Mouse (Mus musculus) ES-Bruce4 (cell line): ENCODE data around the gene Phkg1. TPM values are rescaled to one million over a fixed set of nuclear protein-coding genes. Genes with fewer than 3 reads are reported as not detected.

ENCODE experiments used
- H3K27ac ChIP-seq: 2 replicates; pipeline ENCODE4 v1.5.1; 2012; ENCODE audit warnings: low read length, inconsistent platforms; ENCODE audit not compliant: insufficient read depth
- H3K27me3 ChIP-seq: 2 replicates; pipeline ENCODE4 v1.6.1; 2012; ENCODE audit warnings: mild to moderate bottlenecking, low read length, inconsistent platforms; ENCODE audit not compliant: control insufficient read depth, poor library complexity, insufficient read depth, severe bottlenecking
- H3K36me3 ChIP-seq: 2 replicates; pipeline ENCODE4 v1.6.1; 2012; ENCODE audit warnings: inconsistent platforms, mild to moderate bottlenecking, low read length, moderate library complexity; ENCODE audit not compliant: control insufficient read depth, poor library complexity, insufficient read depth, severe bottlenecking
- H3K4me1 ChIP-seq: one replicate; pipeline ENCODE4 v1.8.1; 2011; ENCODE audit warnings: low read length; ENCODE audit not compliant: control insufficient read depth, insufficient read depth
- H3K4me3 ChIP-seq: 2 replicates; pipeline ENCODE4 v1.5.1; 2011; ENCODE audit warnings: low read depth, mild to moderate bottlenecking, low read length
- H3K9ac ChIP-seq: 2 replicates; pipeline ENCODE4 v1.6.1; 2012; ENCODE audit warnings: low read depth, mild to moderate bottlenecking, inconsistent platforms; ENCODE audit not compliant: poor library complexity, severe bottlenecking
- H3K9me3 ChIP-seq: replicated peaks from 2 replicates; pipeline ENCODE4 v1.6.1; 2012; ENCODE audit warnings: mild to moderate bottlenecking, low read length, inconsistent platforms; ENCODE audit not compliant: control insufficient read depth, poor library complexity, insufficient read depth, severe bottlenecking
- CTCF ChIP-seq: IDR thresholded peaks from one replicate; pipeline ENCODE4 v1.8.1; 2011; ENCODE audit warnings: low read depth, low read length
- EP300 ChIP-seq: IDR thresholded peaks from 2 replicates; pipeline ENCODE4 v1.6.1; 2011; ENCODE audit warnings: low read depth, low read length; ENCODE audit not compliant: insufficient read depth
- POLR2A ChIP-seq: IDR thresholded peaks from one replicate; pipeline ENCODE4 v1.8.1; 2011; ENCODE audit warnings: low read length; ENCODE audit not compliant: insufficient read depth
- polyA plus RNA-seq: library from polyadenylated mRNA; stranded (reverse); fragments of >200 nt; gene quantifications from 2 replicates; pipeline ENCODE4 v1.2.4, GENCODE M21; 2011; ENCODE audit warnings: low read depth; ENCODE audit not compliant: missing spikeins, insufficient read depth, insufficient read length

Phkg1 gene
- polyA plus RNA-seq, 1 experiment = 6.1 TPM

DNA sequence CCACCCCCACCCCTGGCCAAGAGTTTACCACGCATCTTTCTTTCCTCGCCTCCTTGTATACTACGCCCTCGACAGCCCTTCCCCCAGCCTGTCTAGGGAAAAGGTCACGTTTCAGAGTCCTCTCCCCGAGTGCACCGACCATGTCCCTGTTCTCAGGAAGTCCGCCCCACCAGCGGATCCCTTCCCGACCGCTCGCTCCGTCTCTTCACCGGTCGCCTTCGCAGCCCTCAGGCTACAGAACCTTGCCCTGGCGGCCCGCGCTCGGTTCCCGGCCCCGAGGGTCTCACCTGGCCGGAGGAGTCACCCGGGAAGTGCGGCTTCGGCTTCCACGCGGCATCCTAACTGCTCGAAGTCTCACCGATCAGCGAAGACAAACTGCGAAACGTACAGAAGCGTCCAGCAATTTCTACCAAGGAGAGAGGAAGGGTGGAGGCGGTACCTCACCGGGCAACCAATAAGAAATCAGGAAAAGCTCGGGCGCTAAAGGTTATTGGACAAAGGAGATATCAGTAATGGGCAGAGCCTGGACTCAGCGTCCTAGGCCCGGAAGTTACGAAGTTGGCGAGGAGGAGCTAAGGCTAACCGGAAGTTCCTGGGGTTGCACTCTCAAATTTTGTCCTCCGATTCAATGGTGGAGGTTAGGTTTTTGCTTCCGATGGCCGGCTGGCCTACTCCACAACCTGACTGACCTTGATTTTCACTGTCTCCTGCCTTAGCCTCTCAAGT is 11.3 kb downstream of the Phkg1 start, which contains the start of gene Chchd2:
TSS of gene Chchd2 (minus strand) at position 560 of the 726 bp plus-strand sequence.
- H3K4me1 ChIP-seq = no peaks in the 10 kb centered on the region
- peak within 1 kb of the TSS; percentile 69 for H3K27ac ChIP-seq
- no peak for TF ChIP-seq CTCF
- peak; percentile 86 for TF ChIP-seq POLR2A
- no peak for TF ChIP-seq EP300

GRCm38 (mm10) chr5:129886271-129886670 is 12.1 kb downstream of the Phkg1 start:
- Histone ChIP-seq H3K27ac (no peak overlapping the region), H3K9ac (peak overlapping the region; percentile 91), H3K36me3 (peaks cover 29% of the 10 kb centered on the region), H3K9me3 (no peaks in the 10 kb centered on the region), H3K4me3 (peak overlapping the region; percentile 86), H3K27me3 (no peaks in the 10 kb centered on the region), H3K4me1 (no peaks in the 10 kb centered on the region)
- TF ChIP-seq EP300 (no peak), POLR2A (no peak), CTCF (no peak)

More for the DNA sequence above, 11.3 kb downstream of the Phkg1 start, which contains the start of gene Chchd2:
- H3K9me3 ChIP-seq = no peaks in the 10 kb centered on the region
- H3K4me3 ChIP-seq = peak within 1 kb of the TSS; percentile 86
- no peaks in the 10 kb centered on the region for H3K27me3 ChIP-seq
- H3K36me3 ChIP-seq = peaks cover 21% of the 10 kb centered on the region
- H3K9ac ChIP-seq = peak within 1 kb of the TSS; percentile 91

GRCm38 (mm10) chr5:129879888-129880287 is 18.5 kb downstream of the Phkg1 start:
- Histone ChIP-seq H3K4me1 (no peaks in the 10 kb centered on the region), H3K27ac (no peak overlapping the region), H3K4me3 (no peak overlapping the region), H3K9ac (no peak overlapping the region), H3K9me3 (no peaks in the 10 kb centered on the region), H3K36me3 (peaks cover 30% of the 10 kb centered on the region), H3K27me3 (no peaks in the 10 kb centered on the region)
- TF ChIP-seq POLR2A = no peak
- no peak for TF ChIP-seq CTCF
- no peak for TF ChIP-seq EP300

- H3K36me3 ChIP-seq = peaks cover 23% of the 10 kb centered on the region
- no peak overlapping the region for H3K4me3 ChIP-seq
- no peak overlapping the region for H3K9ac ChIP-seq
- H3K4me1 ChIP-seq = no peaks in the 10 kb centered on the region
- TF ChIP-seq CTCF (peak; percentile 68), EP300 (no peak)
- H3K27ac ChIP-seq = no peak overlapping the region
- no peaks in the 10 kb centered on the region for H3K9me3 ChIP-seq
- H3K27me3 ChIP-seq = no peaks in the 10 kb centered on the region
Observed at GRCm38 (mm10) chr5:129878946-129879345, 19.4 kb downstream of the Phkg1 start.

DNA sequence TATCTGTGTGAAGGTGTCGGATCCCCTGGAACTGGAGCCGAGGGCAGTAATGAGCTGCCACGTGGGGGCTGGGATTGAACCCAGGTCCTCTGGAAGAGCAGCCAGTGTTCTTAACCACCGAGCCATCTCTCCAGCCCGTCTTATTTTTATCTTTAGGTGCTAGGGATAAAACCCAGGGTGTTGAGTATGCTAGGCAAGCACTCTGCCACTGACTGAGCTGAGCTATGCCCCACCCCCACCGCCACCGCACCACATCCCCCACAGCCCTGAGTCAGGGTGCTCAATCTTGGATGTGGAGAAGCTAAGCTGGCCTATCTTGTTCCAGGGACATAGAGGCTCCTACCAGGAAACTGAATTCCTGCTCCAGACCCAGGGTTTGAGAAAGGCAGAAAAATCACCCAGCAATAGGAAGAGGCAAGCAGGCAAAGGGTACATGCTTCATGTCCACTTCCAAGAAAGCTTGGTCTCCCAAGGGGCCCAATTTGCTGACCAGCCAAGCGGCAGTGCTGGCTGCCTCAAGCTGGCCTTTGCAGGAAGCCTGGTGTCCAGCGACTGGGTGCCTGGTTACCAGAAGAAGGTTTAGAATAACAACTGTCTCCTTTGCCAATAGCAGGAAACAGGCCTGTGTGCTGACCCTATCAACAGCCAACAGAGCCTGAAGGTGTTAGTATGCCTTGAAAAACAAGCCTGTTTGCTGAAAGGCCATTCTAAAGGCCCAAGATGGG is 20.5 kb downstream of the Phkg1 start:
- Histone ChIP-seq H3K27me3 (no peaks in the 10 kb centered on the region), H3K9ac (no peak overlapping the region), H3K4me3 (no peak overlapping the region), H3K27ac (no peak overlapping the region), H3K36me3 (peaks cover 18% of the 10 kb centered on the region), H3K9me3 (no peaks in the 10 kb centered on the region), H3K4me1 (no peaks in the 10 kb centered on the region)
- TF ChIP-seq POLR2A (no peak), CTCF (no peak), EP300 (no peak)

DNA sequence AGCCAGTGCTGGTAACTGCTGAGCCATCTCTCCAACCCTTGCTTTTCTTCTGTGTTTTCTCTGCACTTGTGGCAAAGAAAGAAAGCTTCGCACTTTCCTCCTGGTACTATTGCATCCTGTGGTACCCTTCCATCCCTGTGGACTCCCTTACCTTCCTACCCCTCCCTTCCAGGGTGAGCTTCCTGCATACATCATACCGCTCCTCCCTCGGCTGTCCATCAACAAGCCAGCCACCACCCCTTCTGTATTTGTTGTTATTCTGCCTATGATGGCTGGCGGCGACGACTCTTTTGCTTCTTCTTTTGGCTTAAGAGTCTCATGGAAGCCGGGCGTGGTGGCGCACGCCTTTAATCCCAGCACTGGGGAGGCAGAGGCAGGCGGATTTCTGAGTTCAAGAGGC is 23.3 kb downstream of the Phkg1 start:
- Histone ChIP-seq H3K27ac (peak overlapping the region; percentile 8), H3K9ac (peak overlapping the region; percentile 52), H3K4me3 (peak overlapping the region; percentile 31), H3K4me1 (no peaks in the 10 kb centered on the region), H3K9me3 (no peaks in the 10 kb centered on the region), H3K27me3 (no peaks in the 10 kb centered on the region), H3K36me3 (no peaks in the 10 kb centered on the region)
- TF ChIP-seq CTCF (no peak), POLR2A (no peak), EP300 (no peak)
